Mouse (Mus musculus) MEL (cell line): ENCODE results near the gene Lin7a. TPM values are rescaled to one million over a fixed set of nuclear protein-coding genes. Genes with fewer than 3 reads are reported as not detected.

Experiments
- DNase-seq: peaks from one replicate; pipeline ENCODE4 v3.0.0; 2011; ENCODE audit warnings: low read depth, low spot score
- H3K27ac ChIP-seq: 2 replicates; pipeline ENCODE4 v1.5.1; 2012; ENCODE audit warnings: low read depth, mild to moderate bottlenecking, control low read depth, low read length, moderate library complexity; ENCODE audit not compliant: control insufficient read depth
- H3K27me3 ChIP-seq, 2 experiments: fragments of 150-350 bp in 1 of 2; sonication (generic) in 1 of 2; 2 replicates each; pipeline ENCODE4 v1.6.1; 2012; ENCODE audit warnings: low read length in 2 of 2, mild to moderate bottlenecking in 2 of 2, improper control_type of control experiment in 1 of 2, moderate library complexity in 1 of 2; ENCODE audit not compliant: insufficient read depth in 2 of 2, control insufficient read depth in 1 of 2
- H3K36me3 ChIP-seq, 2 experiments: 2 replicates each; pipeline ENCODE4 v1.6.1; 2012 to 2014; ENCODE audit warnings: low read length in 2 of 2, improper control_type of control experiment in 1 of 2, inconsistent platforms in 1 of 2, mild to moderate bottlenecking in 1 of 2; ENCODE audit not compliant: insufficient read depth in 2 of 2, control insufficient read depth in 1 of 2
- H3K4me1 ChIP-seq, 2 experiments: fragments of 150-350 bp in 1 of 2; sonication (generic) in 1 of 2; 2 replicates each; pipeline ENCODE4 v1.6.1; 2012; ENCODE audit warnings: low read length in 2 of 2, improper control_type of control experiment in 1 of 2, mild to moderate bottlenecking in 1 of 2; ENCODE audit not compliant: insufficient read depth in 2 of 2, control insufficient read depth in 1 of 2
- H3K4me3 ChIP-seq, 2 experiments: fragments of 150-350 bp in 1 of 2; sonication (generic) in 1 of 2; 2 replicates each; pipeline ENCODE4 v1.5.1; 2012; ENCODE audit warnings: low read depth in 2 of 2, low read length in 2 of 2, mild to moderate bottlenecking in 2 of 2, moderate library complexity in 2 of 2, control low read depth in 1 of 2, improper control_type of control experiment in 1 of 2; ENCODE audit not compliant: control insufficient read depth in 1 of 2, insufficient read depth in 1 of 2
- H3K79me2 ChIP-seq: 2 replicates; pipeline ENCODE4 v1.6.1; 2012; ENCODE audit warnings: mild to moderate bottlenecking, low read length, moderate library complexity; ENCODE audit not compliant: control insufficient read depth, poor library complexity, insufficient read depth
- H3K9ac ChIP-seq: 2 replicates; pipeline ENCODE4 v1.6.1; 2012; ENCODE audit warnings: low read depth, mild to moderate bottlenecking, control low read depth, low read length, moderate library complexity; ENCODE audit not compliant: control insufficient read depth, poor library complexity, severe bottlenecking
- H3K9me3 ChIP-seq: fragments of 150-350 bp; sonication (generic); replicated peaks from 2 replicates; pipeline ENCODE4 v1.6.1; 2012; ENCODE audit warnings: mild to moderate bottlenecking, low read length, improper control_type of control experiment, moderate library complexity; ENCODE audit not compliant: insufficient read depth
- CHD1 ChIP-seq: IDR thresholded peaks from 2 replicates; pipeline ENCODE4 v1.6.1; 2012; ENCODE audit warnings: low read depth, mild to moderate bottlenecking, inconsistent platforms, low read length, improper control_type of control experiment
- E2F4 ChIP-seq: IDR thresholded peaks from 2 replicates; pipeline ENCODE4 v1.6.1; 2011; ENCODE audit warnings: low read depth, low read length, improper control_type of control experiment, borderline replicate concordance
- JUND ChIP-seq: IDR thresholded peaks from 2 replicates; pipeline ENCODE4 v1.6.1; 2011; ENCODE audit warnings: low read depth, mild to moderate bottlenecking, improper control_type of control experiment, low read length
- MAX ChIP-seq: IDR thresholded peaks from 2 replicates; pipeline ENCODE4 v1.6.1; 2011; ENCODE audit warnings: low read length, improper control_type of control experiment
- MYB ChIP-seq: IDR thresholded peaks from 2 replicates; pipeline ENCODE4 v1.6.1; 2011; ENCODE audit warnings: mild to moderate bottlenecking, low read depth, low read length, improper control_type of control experiment
- POLR2AphosphoS2 ChIP-seq: IDR thresholded peaks from 2 replicates; pipeline ENCODE4 v1.6.1; 2011; ENCODE audit warnings: low read length, improper control_type of control experiment
- POLR2AphosphoS5 ChIP-seq: IDR thresholded peaks from 2 replicates; pipeline ENCODE4 v1.6.1; 2012; ENCODE audit warnings: low read depth, borderline replicate concordance, mild to moderate bottlenecking, inconsistent platforms, low read length, moderate library complexity, mixed read lengths
- RAD21 ChIP-seq: IDR thresholded peaks from 2 replicates; pipeline ENCODE4 v1.6.1; 2011; ENCODE audit warnings: mild to moderate bottlenecking, low read depth, low read length, improper control_type of control experiment
- RCOR1 ChIP-seq: IDR thresholded peaks from 2 replicates; pipeline ENCODE4 v1.6.1; 2012; ENCODE audit warnings: low read depth, mild to moderate bottlenecking, inconsistent platforms, low read length, improper control_type of control experiment
- SIN3A ChIP-seq: IDR thresholded peaks from 2 replicates; pipeline ENCODE4 v1.6.1; 2012; ENCODE audit warnings: low read length, improper control_type of control experiment, inconsistent platforms
- TBP ChIP-seq: IDR thresholded peaks from 2 replicates; pipeline ENCODE4 v1.8.0; 2011; ENCODE audit warnings: low read depth, low read length, improper control_type of control experiment
- TCF12 ChIP-seq: IDR thresholded peaks from 2 replicates; pipeline ENCODE4 v1.6.1; 2014; ENCODE audit warnings: low read depth, mild to moderate bottlenecking, inconsistent platforms, low read length, improper control_type of control experiment, moderate library complexity
- ZC3H11A ChIP-seq: IDR thresholded peaks from 2 replicates; pipeline ENCODE4 v1.6.1; 2012; ENCODE audit warnings: low read depth, mild to moderate bottlenecking, inconsistent platforms, low read length, improper control_type of control experiment
- ZKSCAN1 ChIP-seq: IDR thresholded peaks from 2 replicates; pipeline ENCODE4 v1.6.1; 2012; ENCODE audit warnings: low read depth, mild to moderate bottlenecking, inconsistent platforms, low read length, improper control_type of control experiment, moderate library complexity
- ZMIZ1 ChIP-seq: IDR thresholded peaks from 2 replicates; pipeline ENCODE4 v1.6.1; 2012; ENCODE audit warnings: low read depth, mild to moderate bottlenecking, inconsistent platforms, low read length, improper control_type of control experiment, moderate library complexity
- ZNF384 ChIP-seq: IDR thresholded peaks from 2 replicates; pipeline ENCODE4 v1.6.1; 2012; ENCODE audit warnings: low read depth, mild to moderate bottlenecking, inconsistent platforms, low read length, improper control_type of control experiment
- polyA plus RNA-seq, 2 experiments: library from polyadenylated mRNA; stranded (reverse) in 1 of 2; unstranded in 1 of 2; fragments of >175 nt in 1 of 2; fragments of >200 nt in 1 of 2; gene quantifications; 2 replicates each; pipeline versions ENCODE4 v1.2.1 to v1.2.4; 2012; ENCODE audit warnings: low replicate concordance in 2 of 2, low read depth in 1 of 2; ENCODE audit not compliant: insufficient read length in 2 of 2, insufficient read depth in 1 of 2, missing spikeins in 1 of 2
- total RNA-seq: library from RNA; depleted of rRNA; stranded (reverse); fragments of 300-350 nt; gene quantifications from 2 replicates; pipeline ENCODE4 v1.2.3, GENCODE M21; 2012

The Lin7a gene
- total and polyA plus RNA-seq, 3 experiments = not detected

- H3K9me3 ChIP-seq = no peaks in the 10 kb centered on the region
- no peak for DNase-seq
- H3K27me3 ChIP-seq = no peaks in the 10 kb centered on the region
- no peak overlapping the region for H3K9ac ChIP-seq
- H3K4me3 ChIP-seq = no peak overlapping the region
- no peaks in the 10 kb centered on the region for H3K4me1 ChIP-seq
- no peaks in the 10 kb centered on the region for H3K79me2 ChIP-seq
- no peak for TF ChIP-seq JUND
- TF ChIP-seq TCF12 = no peak
- TF ChIP-seq ZC3H11A = no peak
- TF ChIP-seq E2F4 = no peak
- no peaks in the 10 kb centered on the region for H3K36me3 ChIP-seq
- H3K27ac ChIP-seq = no peak overlapping the region
These were observed 22.4 kb upstream of the Lin7a start for GRCm38 (mm10) chr10:107249056-107249455.

DNA sequence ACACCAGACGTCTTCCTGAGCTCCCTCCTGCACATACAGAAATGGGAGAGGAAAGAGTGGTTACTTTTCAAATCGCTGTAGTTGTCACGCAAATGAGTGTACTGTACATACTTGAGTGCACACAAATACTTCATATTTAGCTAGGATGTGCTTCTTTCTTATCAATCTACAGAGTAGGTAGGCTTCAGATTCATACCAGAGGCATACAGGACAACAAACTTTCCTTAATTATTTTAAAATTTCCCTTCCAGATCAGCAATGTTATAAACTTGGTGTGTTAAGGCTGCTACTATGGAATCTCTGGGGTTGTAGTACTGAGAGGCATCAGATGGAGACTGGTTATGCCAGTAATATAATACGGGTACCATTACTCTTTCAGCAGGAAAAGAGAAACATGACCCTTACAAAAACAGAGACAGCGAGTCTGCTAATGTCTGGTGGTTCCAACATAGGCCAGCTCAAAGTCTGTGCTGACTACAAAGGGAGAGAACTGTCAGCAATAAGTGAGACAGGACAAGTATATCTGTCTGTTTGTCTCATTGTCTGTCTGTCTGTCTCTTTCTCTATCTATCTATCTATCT lies 21.8 kb upstream of the Lin7a start:
- TF ChIP-seq POLR2AphosphoS5 = no peak
- TF ChIP-seq POLR2AphosphoS2 = no peak
- no peak for TF ChIP-seq E2F4
- no peak for TF ChIP-seq CHD1
- no peak for TF ChIP-seq ZMIZ1
- no peak for TF ChIP-seq SIN3A
- no peak for TF ChIP-seq RAD21
- no peak for TF ChIP-seq MYB
- no peak for TF ChIP-seq MAX
- Histone ChIP-seq H3K4me1 (no peaks in the 10 kb centered on the region), H3K36me3 (no peaks in the 10 kb centered on the region), H3K27ac (no peak overlapping the region), H3K79me2 (no peaks in the 10 kb centered on the region), H3K4me3 (no peak overlapping the region), H3K27me3 (no peaks in the 10 kb centered on the region), H3K9ac (no peak overlapping the region), H3K9me3 (no peaks in the 10 kb centered on the region)
- no peak for DNase-seq

DNA sequence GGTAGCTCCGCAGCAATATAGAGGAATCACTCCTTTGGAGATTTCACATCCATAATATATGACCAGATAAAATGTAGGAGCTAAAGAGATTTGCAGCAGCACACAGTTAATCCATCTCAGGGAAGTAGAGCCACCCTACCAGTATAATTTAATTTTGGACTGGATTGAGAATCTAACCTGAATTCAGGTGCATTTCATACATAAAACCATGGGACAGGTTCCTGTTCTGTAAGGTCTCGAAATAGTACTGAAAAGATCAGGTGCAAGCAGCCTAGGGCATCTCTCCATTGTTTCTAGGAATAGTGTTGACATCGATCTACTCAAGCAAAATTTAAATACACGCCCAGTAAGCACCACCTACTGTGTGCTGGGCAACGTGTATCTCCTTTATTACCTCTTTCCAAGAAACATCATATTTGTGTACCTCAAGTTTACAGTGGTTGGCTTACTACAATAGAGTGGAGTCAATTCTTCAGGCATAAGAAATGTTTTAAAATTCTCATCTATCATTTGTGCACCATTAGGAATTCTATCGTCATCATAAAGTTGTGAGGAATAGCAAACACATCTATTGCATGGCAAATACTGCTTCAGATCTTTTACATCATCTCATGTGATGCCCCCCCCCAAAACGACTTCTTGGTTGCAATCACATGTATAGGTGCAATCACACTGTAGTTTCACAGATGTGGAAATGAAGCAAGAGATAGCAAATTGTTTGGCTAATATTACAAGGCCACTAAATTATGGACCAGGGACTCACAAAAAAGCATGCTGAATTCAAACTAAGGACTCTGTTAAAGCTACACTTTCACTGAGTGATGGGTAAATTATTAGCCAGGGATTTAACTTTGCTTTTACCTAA lies 20.9 kb upstream of the Lin7a start:
- DNase-seq = no peak
- no peaks in the 10 kb centered on the region for H3K4me1 ChIP-seq
- no peak overlapping the region for H3K9ac ChIP-seq
- TF ChIP-seq ZKSCAN1 (no peak), TBP (no peak), ZNF384 (no peak), RAD21 (no peak), RCOR1 (no peak), E2F4 (no peak)
- no peaks in the 10 kb centered on the region for H3K36me3 ChIP-seq
- H3K9me3 ChIP-seq = no peaks in the 10 kb centered on the region
- no peak overlapping the region for H3K27ac ChIP-seq
- H3K4me3 ChIP-seq = no peak overlapping the region
- H3K79me2 ChIP-seq = no peaks in the 10 kb centered on the region
- H3K27me3 ChIP-seq = no peaks in the 10 kb centered on the region
